In the genomic region with DNA sequence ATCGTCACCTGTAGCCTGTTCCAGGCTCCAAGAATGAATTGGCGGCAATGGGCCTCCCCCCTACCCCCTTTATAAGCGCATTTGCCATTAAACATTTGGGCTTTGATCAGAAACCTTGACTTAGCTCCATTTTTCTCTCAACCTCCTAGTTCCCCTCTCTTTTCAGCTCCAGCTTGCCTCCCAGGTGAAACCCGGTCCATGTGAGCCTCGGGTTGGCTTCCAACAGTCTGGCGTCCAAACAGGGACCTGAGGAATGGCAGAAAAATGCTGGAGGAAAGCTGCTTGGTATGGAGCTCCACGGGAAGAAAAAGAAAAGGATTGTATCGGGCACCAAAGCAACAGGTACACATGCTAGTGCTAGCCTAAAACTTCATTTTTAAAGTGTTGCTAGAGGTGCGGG, we compare ENCODE assay signal across 28 mouse cellular contexts. TPM values are rescaled to one million over a fixed set of nuclear protein-coding genes. Genes with fewer than 3 reads are reported as not detected.
A peak's percentile ranks its signal among the peaks of the same experiment; 100 is the strongest.
DNase-seq lines count a peak whose midpoint lies in the region; ATAC-seq lines count a peak whose summit lies in the region.
"Had no signal": no experiment of that assay in that cellular context is flagged by ENCODE, and none has a peak within 500 bp of the region (broad histone marks: within the 10 kb centered on the region; RNA-seq: fewer than 3 reads in every experiment).

No protein-coding gene starts in this region.

- no peaks in the 10 kb centered on the region for H3K9me3 ChIP-seq in forebrain, embryonic 16.5 days (ENCODE audit: control insufficient read depth, low read length)
- H3K9me3 ChIP-seq: forebrain, embryonic 15.5 days; G1E had no signal

- H3K4me1 ChIP-seq in forebrain, embryonic 16.5 days (replicated peaks; ENCODE audit: control insufficient read depth, insufficient read depth, low read length), result no peaks in the 10 kb centered on the region
- H3K4me1 ChIP-seq: embryonic facial prominence, embryonic 10.5 days; embryonic facial prominence, embryonic 12.5 days; forebrain, embryonic 13.5 days; forebrain, embryonic 15.5 days had no signal

- no peak for ATAC-seq in forebrain, embryonic 16.5 days
- ATAC-seq: activated CD4-positive, CD25-positive, alpha-beta regulatory T cell, adult 4 months; CD4-positive, CD25-positive, alpha-beta regulatory T cell, adult 4 months; forebrain, embryonic 13.5 days; forebrain, embryonic 15.5 days; Patski had no signal

- H3K36me3 ChIP-seq in forebrain, embryonic 16.5 days (ENCODE audit: control insufficient read depth, insufficient read depth), result no peaks in the 10 kb centered on the region
- H3K36me3 ChIP-seq: embryonic facial prominence, embryonic 10.5 days; embryonic facial prominence, embryonic 12.5 days; forebrain, embryonic 15.5 days; G1E had no signal

- no peak overlapping the region for H3K27ac ChIP-seq in forebrain, embryonic 16.5 days (ENCODE audit: low read length)
- H3K27ac ChIP-seq: embryonic facial prominence, embryonic 10.5 days; embryonic facial prominence, embryonic 12.5 days; forebrain, embryonic 13.5 days; forebrain, embryonic 15.5 days had no signal

- DNase-seq in heart, adult 11 months, result peak; percentile 70
- no peak for DNase-seq in heart, adult 8-10 months (ENCODE audit: low spot score)
- DNase-seq in R1 (ENCODE audit: low read depth, low spot score), result peak; percentile 66
- DNase-seq in ovary, postnatal 10 days (ENCODE audit: low spot score), result no peak
- DNase-seq: adrenal gland, adult 8-10 months; adrenal gland, postnatal 14 days; adrenal gland, postnatal 36 days; B cell, adult 2 months; cerebellum, adult 11-12 months; cerebellum, adult 2 months; cerebellum, adult 9-10 months; cerebellum, postnatal 10 days; cerebellum, postnatal 25 days had no signal

- H3K4me3 ChIP-seq in forebrain, embryonic 16.5 days (replicated peaks; ENCODE audit: low read length), result no peak overlapping the region
- H3K4me3 ChIP-seq: embryonic facial prominence, embryonic 10.5 days; embryonic facial prominence, embryonic 12.5 days; forebrain, embryonic 13.5 days; forebrain, embryonic 15.5 days had no signal

- no peak overlapping the region for H3K4me2 ChIP-seq in forebrain, embryonic 16.5 days (ENCODE audit: low read length)
- H3K4me2 ChIP-seq: embryonic facial prominence, embryonic 12.5 days; forebrain, embryonic 13.5 days; forebrain, embryonic 15.5 days had no signal

- no peak overlapping the region for H3K9ac ChIP-seq in forebrain, embryonic 16.5 days (replicated peaks; ENCODE audit: low read depth, low read length)
- H3K9ac ChIP-seq: embryonic facial prominence, embryonic 12.5 days; forebrain, embryonic 13.5 days; forebrain, embryonic 15.5 days had no signal

- WGBS in forebrain, embryonic 16.5 days, result 85% methylated on average over 9 of the region's 9 CpGs

- H3K27me3 ChIP-seq in forebrain, embryonic 16.5 days (replicated peaks; ENCODE audit: control insufficient read depth, insufficient read depth, low read length), result no peaks in the 10 kb centered on the region
- H3K27me3 ChIP-seq: CH12.LX; embryonic facial prominence, embryonic 12.5 days; forebrain, embryonic 13.5 days; forebrain, embryonic 15.5 days had no signal

RNA-seq across cellular contexts. Expression of gene Fcrl5, which starts 31.8 kb away (rescaled TPM):
- under 1 TPM in 1 of 4 experiments, not detected in 3; 0.16 TPM for total RNA-seq in heart, adult 8-10 months (2022)
- polyA plus RNA-seq in forebrain, embryonic 16.5 days (2015; fragmentation: Nextera tagmentation; extraction: Ambion mirVana), result not detected in 2 replicates
- total RNA-seq: adrenal gland, adult 18-20 months; adrenal gland, adult 8-10 months; adrenal gland, postnatal 14 days; adrenal gland, postnatal 36 days had no signal
- polyA plus RNA-seq: activated CD4-positive, CD25-positive, alpha-beta regulatory T cell, adult 4 months; CD4-positive, CD25-positive, alpha-beta regulatory T cell, adult 4 months; cerebellum, adult 2 months; cortical plate, adult 2 months; embryonic facial prominence, embryonic 10.5 days; embryonic facial prominence, embryonic 12.5 days; embryonic facial prominence, embryonic 14.5 days; forebrain, embryonic 11.5 days; forebrain, embryonic 13.5 days; forebrain, embryonic 15.5 days; frontal cortex, adult 2 months; G1E; Patski had no signal

RNA-seq across cellular contexts. Expression of gene Etv3, which starts 57.8 kb away (rescaled TPM):
- total RNA-seq in heart, adult 8-10 months (2022), result 10 to 100 TPM; 16.8 to 20.4 (median 18.6) TPM
- polyA plus RNA-seq in forebrain, embryonic 16.5 days (2015; fragmentation: Nextera tagmentation; extraction: Ambion mirVana), result 12.1 and 12.4 TPM in 2 replicates

Comparison
In these comparisons a context has a peak if more than half of its experiments do, and no peak if none do; other contexts are left out.
1. DNase-seq: peak in heart, adult 11 months (single experiment) and R1 (single experiment); none in heart, adult 8-10 months (single experiment) and ovary, postnatal 10 days (single experiment).